Mouse (Mus musculus): ENCODE results near the gene Cbr3. TPM values are rescaled to one million over a fixed set of nuclear protein-coding genes. Genes with fewer than 3 reads are reported as not detected.

Cbr3 gene
- polyA plus RNA-seq, 1 experiment from 2014 or later = not detected

- peaks cover 5% of the 10 kb centered on the region; the same call in 1 of the 2 replicates for H3K4me1 ChIP-seq (replicated peaks)
- peak; percentile 97 for ATAC-seq (ENCODE audit: insufficient number of reproducible peaks, low FRiP score)
- peak within 1 kb of the TSS; percentile 91 for H3K4me2 ChIP-seq
- peak within 1 kb of the TSS; percentile 64 for H3K4me3 ChIP-seq
- H3K27me3 ChIP-seq (replicated peaks) = peaks cover 17% of the 10 kb centered on the region
- under 1% methylated on average over 74 of the region's 77 CpGs for WGBS
- H3K9me3 ChIP-seq (replicated peaks) = 0 out of 2 replicates have a peak, but pooled peaks cover 3% of the 10 kb centered on the region
- peak within 1 kb of the TSS; percentile 80 for H3K9ac ChIP-seq
- H3K36me3 ChIP-seq = no peaks in the 10 kb centered on the region
- no peak within 1 kb of the TSS for H3K27ac ChIP-seq (ENCODE audit: poor library complexity, severe bottlenecking)
Measured at GRCm38 (mm10) chr16:93711411-93712188, 28.6 kb downstream of the Cbr3 start, which contains the start of gene Dop1b. Gene Dop1b (plus strand): TSS chr16:93711904.

- 8% methylated on average over 31 of the region's 31 CpGs for WGBS
- Histone ChIP-seq H3K9ac (peak overlapping the region; percentile 80), H3K4me3 (peak overlapping the region; percentile 64), H3K4me1 (replicated peaks) (peaks cover 11% of the 10 kb centered on the region), H3K27ac (ENCODE audit: poor library complexity, severe bottlenecking) (no peak overlapping the region), H3K4me2 (peak overlapping the region; percentile 91), H3K9me3 (replicated peaks) (0 out of 2 replicates have a peak, but pooled peaks cover 3% of the 10 kb centered on the region), H3K36me3 (no peaks in the 10 kb centered on the region), H3K27me3 (replicated peaks) (peaks cover 10% of the 10 kb centered on the region)
- peak; percentile 24 for ATAC-seq (ENCODE audit: insufficient number of reproducible peaks, low FRiP score)
Measured at GRCm38 (mm10) chr16:93712189-93712885, 29.3 kb downstream of the Cbr3 start.

- Histone ChIP-seq H3K27me3 (replicated peaks) (peaks cover 6% of the 10 kb centered on the region), H3K4me1 (replicated peaks) (peaks cover 12% of the 10 kb centered on the region), H3K27ac (ENCODE audit: poor library complexity, severe bottlenecking) (no peak overlapping the region), H3K4me2 (peak overlapping the region; percentile 91), H3K36me3 (no peaks in the 10 kb centered on the region), H3K9me3 (replicated peaks) (0 out of 2 replicates have a peak, but pooled peaks cover 3% of the 10 kb centered on the region), H3K4me3 (peak overlapping the region; percentile 64), H3K9ac (no peak overlapping the region)
- no peak for ATAC-seq (ENCODE audit: insufficient number of reproducible peaks, low FRiP score)
- WGBS = 82% methylated on average over 7 of the region's 7 CpGs
Measured at GRCm38 (mm10) chr16:93712966-93713365, 30.0 kb downstream of the Cbr3 start.

- H3K4me2 ChIP-seq = no peak overlapping the region
- 36% methylated on average over 5 of the region's 5 CpGs for WGBS
- H3K27me3 ChIP-seq (replicated peaks) = peaks cover 6% of the 10 kb centered on the region
- no peak for ATAC-seq (ENCODE audit: insufficient number of reproducible peaks, low FRiP score)
- H3K4me3 ChIP-seq = no peak overlapping the region
- H3K9ac ChIP-seq = no peak overlapping the region
- H3K27ac ChIP-seq (ENCODE audit: poor library complexity, severe bottlenecking) = no peak overlapping the region
- H3K36me3 ChIP-seq = no peaks in the 10 kb centered on the region
- H3K4me1 ChIP-seq (replicated peaks) = peaks cover 12% of the 10 kb centered on the region
- H3K9me3 ChIP-seq (replicated peaks) = 0 out of 2 replicates have a peak, but pooled peaks cover 3% of the 10 kb centered on the region
Measured at GRCm38 (mm10) chr16:93714426-93714825, 31.4 kb downstream of the Cbr3 start.

GRCm38 (mm10) chr16:93715826-93716225 is 32.8 kb downstream of the Cbr3 start:
- 77% methylated on average over 6 of the region's 6 CpGs for WGBS
- Histone ChIP-seq H3K9ac (no peak overlapping the region), H3K36me3 (no peaks in the 10 kb centered on the region), H3K9me3 (replicated peaks) (0 out of 2 replicates have a peak, but pooled peaks cover 3% of the 10 kb centered on the region), H3K4me1 (replicated peaks) (peaks cover 12% of the 10 kb centered on the region), H3K4me2 (no peak overlapping the region), H3K27me3 (replicated peaks) (peaks cover 6% of the 10 kb centered on the region), H3K4me3 (no peak overlapping the region), H3K27ac (ENCODE audit: poor library complexity, severe bottlenecking) (no peak overlapping the region)
- no peak for ATAC-seq (ENCODE audit: insufficient number of reproducible peaks, low FRiP score)

- Histone ChIP-seq H3K4me2 (no peak overlapping the region), H3K27ac (ENCODE audit: poor library complexity, severe bottlenecking) (peak overlapping the region; percentile 51), H3K27me3 (replicated peaks) (peaks cover 6% of the 10 kb centered on the region), H3K9ac (no peak overlapping the region), H3K36me3 (no peaks in the 10 kb centered on the region), H3K9me3 (replicated peaks) (0 out of 2 replicates have a peak, but pooled peaks cover 3% of the 10 kb centered on the region), H3K4me3 (no peak overlapping the region), H3K4me1 (replicated peaks) (peaks cover 12% of the 10 kb centered on the region)
- ATAC-seq (ENCODE audit: insufficient number of reproducible peaks, low FRiP score) = peak; percentile 78
- WGBS = 15% methylated on average over 5 of the region's 5 CpGs
Measured at GRCm38 (mm10) chr16:93717299-93717703, 34.3 kb downstream of the Cbr3 start.

GRCm38 (mm10) chr16:93721771-93722170 is 38.8 kb downstream of the Cbr3 start:
- Histone ChIP-seq H3K4me2 (no peak overlapping the region), H3K27ac (ENCODE audit: poor library complexity, severe bottlenecking) (no peak overlapping the region), H3K9me3 (replicated peaks) (no peaks in the 10 kb centered on the region), H3K27me3 (replicated peaks) (0 out of 2 replicates have a peak, but pooled peaks cover 3% of the 10 kb centered on the region), H3K36me3 (no peaks in the 10 kb centered on the region), H3K9ac (no peak overlapping the region), H3K4me3 (no peak overlapping the region), H3K4me1 (replicated peaks) (peaks cover 7% of the 10 kb centered on the region)
- 77% methylated on average over 5 of the region's 5 CpGs for WGBS
- ATAC-seq (ENCODE audit: insufficient number of reproducible peaks, low FRiP score) = no peak

- Histone ChIP-seq H3K27me3 (replicated peaks) (0 out of 2 replicates have a peak, but pooled peaks cover 3% of the 10 kb centered on the region), H3K4me3 (no peak overlapping the region), H3K9ac (no peak overlapping the region), H3K27ac (ENCODE audit: poor library complexity, severe bottlenecking) (no peak overlapping the region), H3K36me3 (no peaks in the 10 kb centered on the region), H3K9me3 (replicated peaks) (no peaks in the 10 kb centered on the region), H3K4me2 (no peak overlapping the region), H3K4me1 (replicated peaks) (no peaks in the 10 kb centered on the region; the same call in 1 of the 2 replicates)
- ATAC-seq (ENCODE audit: insufficient number of reproducible peaks, low FRiP score) = no peak
- WGBS = 55% methylated on average over 2 of the region's 2 CpGs
Measured at GRCm38 (mm10) chr16:93722476-93722875, 39.5 kb downstream of the Cbr3 start.

- H3K27me3 ChIP-seq (replicated peaks) = 0 out of 2 replicates have a peak, but pooled peaks cover 3% of the 10 kb centered on the region
- no peaks in the 10 kb centered on the region for H3K36me3 ChIP-seq
- no peak for ATAC-seq (ENCODE audit: insufficient number of reproducible peaks, low FRiP score)
- 0 out of 2 replicates have a peak, but pooled peaks cover 7% of the 10 kb centered on the region for H3K4me1 ChIP-seq (replicated peaks)
- H3K27ac ChIP-seq (ENCODE audit: poor library complexity, severe bottlenecking) = no peak overlapping the region
- no peak overlapping the region for H3K4me2 ChIP-seq
- H3K9me3 ChIP-seq (replicated peaks) = no peaks in the 10 kb centered on the region
- WGBS = 63% methylated on average over 8 of the region's 8 CpGs
- no peak overlapping the region for H3K9ac ChIP-seq
- no peak overlapping the region for H3K4me3 ChIP-seq
Measured at GRCm38 (mm10) chr16:93725417-93726144, 42.6 kb downstream of the Cbr3 start.

- Histone ChIP-seq H3K4me3 (no peak overlapping the region), H3K9ac (no peak overlapping the region), H3K36me3 (no peaks in the 10 kb centered on the region), H3K4me2 (no peak overlapping the region), H3K4me1 (replicated peaks) (peaks cover 12% of the 10 kb centered on the region), H3K27me3 (replicated peaks) (0 out of 2 replicates have a peak, but pooled peaks cover 3% of the 10 kb centered on the region), H3K27ac (ENCODE audit: poor library complexity, severe bottlenecking) (no peak overlapping the region), H3K9me3 (replicated peaks) (no peaks in the 10 kb centered on the region)
- no peak for ATAC-seq (ENCODE audit: insufficient number of reproducible peaks, low FRiP score)
- WGBS = 92% methylated on average over 4 of the region's 4 CpGs
Measured at GRCm38 (mm10) chr16:93726186-93726585, 43.2 kb downstream of the Cbr3 start.

Measured in heart, embryonic 12.5 days (tissue).